Mouse (Mus musculus): ENCODE data around the gene Itk.
A peak's percentile ranks its signal among the peaks of the same experiment; 100 is the strongest.
"Not testable (repeated sequence)": the region's sequence is repeated elsewhere in the genome, so short reads cannot be mapped to it uniquely, and the experiment has no call there.

Itk gene

DNA sequence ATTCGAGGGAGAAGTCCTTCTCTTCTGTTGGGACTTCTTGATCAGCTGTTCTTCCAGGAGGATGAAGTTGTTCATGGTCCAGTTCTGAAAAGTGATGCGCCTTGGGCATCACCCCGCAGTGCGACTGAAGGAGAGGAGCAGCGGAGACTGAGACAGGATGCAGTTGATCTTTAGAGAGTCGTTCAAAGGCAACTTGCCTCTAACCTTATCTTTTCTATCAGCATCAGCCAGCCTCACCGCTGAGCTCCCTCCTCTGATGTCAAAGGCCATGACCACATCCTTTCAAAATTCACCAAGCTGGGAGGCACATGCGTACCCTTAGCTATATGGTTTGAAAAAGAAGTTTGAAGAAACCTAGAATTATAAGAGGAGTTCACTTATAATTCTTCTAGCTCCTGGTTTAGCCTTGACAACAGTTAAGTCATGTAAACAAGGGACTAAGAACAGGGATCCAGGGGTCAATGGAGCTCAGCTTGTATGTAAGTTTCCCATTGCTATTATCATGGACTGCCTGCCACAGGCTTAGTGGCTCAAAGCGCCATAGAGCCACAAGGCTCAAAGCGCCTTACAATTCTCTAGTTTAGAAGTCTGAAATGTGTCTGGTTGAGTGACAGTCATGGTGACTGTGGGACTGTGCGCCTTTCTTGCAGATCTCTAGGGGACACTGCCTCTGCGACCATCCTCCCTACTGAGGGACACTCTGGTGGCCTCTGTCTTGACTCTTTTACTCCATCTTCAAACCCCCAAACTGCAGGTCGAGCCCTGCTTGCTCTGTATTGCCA is at the start of gene Itk:
Gene Itk, minus strand, starts transcription at position 180 of the 782 bp plus-strand sequence.
- peak; percentile 94 for DNase-seq (ENCODE audit: low read depth)

DNA sequence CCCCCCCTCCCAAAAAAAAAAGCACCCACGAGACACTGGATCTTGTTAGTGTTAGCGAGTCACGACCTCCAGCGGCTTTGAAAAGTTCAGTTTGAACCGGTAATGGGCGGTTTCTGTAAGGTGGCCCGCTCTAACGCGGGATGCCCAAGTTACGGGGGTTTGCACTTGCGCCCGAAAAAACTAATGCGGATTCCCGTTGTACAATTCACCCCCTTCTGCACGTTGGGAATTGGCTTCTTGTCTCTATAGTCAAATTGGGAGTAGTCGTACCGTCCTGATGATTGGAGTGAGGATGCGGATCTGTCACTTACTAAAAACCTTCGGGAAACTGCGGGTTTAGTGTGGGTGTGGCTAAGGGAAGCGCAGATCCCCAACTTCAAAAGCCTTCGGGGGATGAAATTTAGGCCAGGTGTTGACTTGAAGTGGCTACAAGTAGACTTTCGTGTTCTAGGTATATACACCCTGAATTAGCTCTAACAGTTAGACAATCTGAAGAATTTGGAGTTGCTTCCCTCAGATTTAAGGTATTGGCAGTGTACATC is 48.2 kb upstream of the Itk start:
- peak; percentile 78 for DNase-seq (ENCODE audit: low read depth)

DNA sequence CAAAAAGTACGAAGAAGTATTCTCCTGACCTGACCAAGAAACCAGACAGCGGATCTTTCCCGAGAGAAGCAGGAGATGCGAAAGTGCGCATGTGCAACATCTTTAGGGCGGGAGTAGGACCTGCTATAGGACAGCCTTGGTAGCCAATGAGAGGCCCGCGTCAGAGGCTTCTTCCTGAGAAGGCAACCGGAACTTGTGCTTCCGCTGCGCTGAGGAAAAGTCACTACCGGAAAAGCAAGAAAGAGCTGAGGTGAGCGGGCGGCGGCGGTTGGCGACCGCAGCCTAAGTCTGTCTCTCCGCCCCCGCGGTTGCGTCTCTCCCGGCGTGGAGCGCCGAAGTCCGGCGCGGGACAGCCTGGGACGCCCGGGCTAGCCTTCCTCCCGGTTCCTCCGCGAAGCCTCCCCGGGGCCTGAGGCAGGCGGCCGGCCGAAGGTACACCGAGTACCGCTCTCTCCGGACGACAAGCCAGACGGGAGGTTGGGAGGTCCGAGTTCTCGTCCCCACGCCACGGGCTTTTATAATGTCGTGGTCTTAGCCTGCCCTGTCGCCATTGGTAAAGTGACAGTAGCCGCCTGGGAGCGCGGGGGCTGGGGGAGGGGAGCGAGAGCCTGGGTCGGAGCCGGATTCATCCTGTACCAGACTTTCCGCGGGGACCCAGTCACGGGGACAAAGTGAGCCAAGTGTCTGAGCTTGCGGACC is 47.6 kb upstream of the Itk start, which contains the start of gene Med7:
Gene Med7, plus strand, starts transcription at position 166 of the 699 bp plus-strand sequence.
- peak; percentile 96 for DNase-seq (ENCODE audit: low read depth)

DNA sequence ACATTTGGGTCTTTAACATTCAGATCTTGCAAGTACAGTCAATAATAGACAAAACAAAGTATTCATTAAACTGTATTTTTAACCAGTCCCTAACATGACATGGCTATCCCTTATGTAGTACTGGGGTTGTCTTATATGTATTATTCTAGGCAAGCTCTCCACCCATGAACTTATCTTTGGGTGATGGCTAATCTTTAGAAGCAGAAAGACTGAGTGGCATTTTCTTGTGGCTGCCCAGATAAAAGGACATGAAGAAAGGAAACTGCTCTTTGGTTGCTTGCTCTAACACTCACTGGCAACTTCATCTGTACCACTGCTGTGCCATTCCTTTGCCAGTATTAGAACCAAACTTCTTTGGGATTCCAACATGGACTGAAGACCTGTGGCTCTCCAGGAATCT is 46.0 kb upstream of the Itk start:
- DNase-seq (ENCODE audit: low read depth): no peak

DNA sequence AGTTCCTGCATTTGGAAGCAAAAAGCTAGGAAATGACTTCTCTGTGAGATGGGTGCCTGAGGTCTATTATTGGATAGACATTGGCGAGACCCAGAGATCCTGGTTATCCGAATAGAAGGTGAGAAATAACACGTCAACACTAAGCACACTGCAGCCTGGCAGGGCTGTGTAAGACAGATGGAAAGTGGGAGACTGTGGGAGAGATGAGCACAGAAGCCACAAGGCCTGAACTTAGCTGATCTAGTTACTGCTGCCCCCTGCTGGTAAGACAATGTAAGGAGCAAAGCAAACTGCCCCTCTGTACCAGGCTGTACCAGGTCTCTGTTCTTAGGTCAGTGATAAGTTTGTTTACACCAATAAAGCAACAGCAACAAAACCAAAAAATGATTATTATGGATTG is 41.8 kb upstream of the Itk start:
- peak; percentile 92 for DNase-seq (ENCODE audit: low read depth)

DNA sequence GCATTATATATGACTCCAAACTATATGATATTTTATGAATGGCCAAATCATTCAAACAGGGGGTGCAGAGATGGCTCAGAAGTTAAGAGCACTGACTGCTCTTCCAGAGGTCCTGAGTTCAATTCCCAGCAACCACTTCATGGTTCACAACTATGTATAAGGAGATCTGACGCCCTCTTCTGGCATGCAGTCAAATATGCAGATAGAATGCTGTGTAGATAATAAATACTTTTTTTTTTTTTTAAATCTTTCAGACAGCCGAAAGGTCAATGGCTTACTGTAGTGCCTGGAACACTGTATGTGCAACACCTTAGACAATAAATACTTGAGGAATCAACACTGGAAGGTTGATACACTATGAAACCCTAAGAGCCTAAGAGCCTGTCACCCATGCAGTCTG is 40.8 kb upstream of the Itk start:
- DNase-seq (ENCODE audit: low read depth): no peak

DNA sequence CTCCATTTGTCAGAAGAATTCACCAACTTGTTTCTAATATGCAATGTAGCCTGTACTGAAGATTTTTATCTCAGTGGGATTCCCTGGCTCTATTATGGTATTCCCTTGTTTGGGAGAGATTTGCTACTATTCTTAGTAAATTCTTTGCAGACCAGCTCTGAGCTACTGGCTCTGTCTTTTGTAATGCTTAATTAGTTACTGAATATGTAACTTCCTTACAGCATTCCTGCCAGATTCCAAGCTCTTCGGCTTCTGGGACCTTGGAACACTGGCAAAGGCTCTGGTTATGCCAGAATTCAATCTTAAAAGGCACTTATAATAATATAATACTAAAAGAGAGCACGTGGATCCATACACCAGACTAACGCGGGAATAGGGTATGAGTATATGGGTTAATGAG is 38.8 kb upstream of the Itk start:
- not testable (repeated sequence) for DNase-seq (ENCODE audit: low read depth)

DNA sequence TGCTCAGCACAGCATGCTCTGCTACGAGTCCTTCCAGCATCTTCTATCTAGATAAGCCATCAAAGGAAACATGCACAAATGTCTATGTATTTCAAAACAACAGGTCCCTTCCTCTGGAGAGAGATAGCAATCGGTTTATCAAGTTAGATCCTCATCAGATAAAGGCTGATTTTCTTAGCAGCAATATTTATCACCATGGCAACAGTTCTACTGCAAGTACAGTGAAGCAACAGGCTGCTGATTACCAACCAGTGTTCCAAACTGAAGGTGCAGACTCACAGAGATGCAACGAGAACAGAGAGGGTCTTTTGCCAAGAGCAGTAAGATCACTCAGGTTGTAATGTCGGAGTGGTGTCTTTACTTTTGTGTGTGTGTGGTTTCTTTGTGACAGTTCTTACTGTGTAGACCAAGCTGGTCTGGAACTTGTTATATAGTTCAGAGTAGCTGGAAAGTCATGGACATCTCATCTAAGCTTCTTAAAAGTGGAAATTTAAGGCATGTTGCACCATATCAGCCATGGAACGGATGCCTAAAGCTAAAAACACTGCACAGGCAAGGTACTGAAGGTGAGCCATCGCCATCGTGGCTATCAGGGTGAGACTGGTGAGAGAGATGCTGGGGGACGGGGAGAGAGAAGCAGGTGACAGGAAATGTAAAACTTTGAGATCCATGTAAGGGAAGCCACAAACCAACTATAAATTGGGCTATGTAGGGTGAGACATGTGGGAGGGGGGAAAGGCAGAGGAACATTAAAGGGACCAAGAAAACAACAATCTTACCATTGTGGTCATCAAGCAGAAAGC is 32.0 kb upstream of the Itk start:
- peak; percentile 82 for DNase-seq (ENCODE audit: low read depth)

DNA sequence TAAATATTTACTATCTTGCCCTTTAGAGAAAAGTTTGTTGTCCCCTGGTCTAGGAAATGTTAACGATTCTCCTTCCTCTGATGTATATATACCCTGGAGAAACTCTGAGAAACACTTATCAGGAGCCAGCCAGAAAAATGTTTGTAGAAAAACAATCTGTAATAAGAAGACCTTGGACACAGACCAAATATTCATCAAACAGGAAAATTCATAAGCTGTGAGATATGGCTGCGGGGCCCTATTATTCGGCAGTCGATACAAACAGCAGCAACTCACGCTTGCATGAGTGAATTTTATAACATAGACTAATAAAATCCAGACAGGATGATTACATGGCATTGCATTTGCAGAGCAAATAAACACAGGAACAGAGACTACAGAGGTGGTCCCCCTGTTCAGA is 29.5 kb upstream of the Itk start:
- DNase-seq (ENCODE audit: low read depth): no peak

DNA sequence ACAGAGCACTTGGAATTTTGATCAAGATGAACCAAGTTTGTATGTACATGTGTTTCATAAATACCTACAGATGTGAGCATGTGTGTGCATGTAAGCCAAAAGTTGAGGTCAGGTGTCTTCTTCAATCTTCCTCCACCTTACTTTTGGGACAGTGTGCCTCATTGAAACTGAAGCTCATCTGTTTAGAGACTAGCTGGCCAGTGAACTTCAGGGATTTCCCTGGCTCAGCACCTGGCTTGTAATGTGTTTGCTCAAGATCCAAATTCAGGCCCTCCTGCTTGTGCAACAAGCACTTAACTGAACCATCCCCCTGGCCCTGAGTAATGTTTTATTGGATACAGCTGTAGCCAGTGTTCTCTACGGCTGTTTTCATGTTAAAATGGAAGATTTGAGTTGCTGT is 29.1 kb upstream of the Itk start:
- DNase-seq (ENCODE audit: low read depth): no peak

DNA sequence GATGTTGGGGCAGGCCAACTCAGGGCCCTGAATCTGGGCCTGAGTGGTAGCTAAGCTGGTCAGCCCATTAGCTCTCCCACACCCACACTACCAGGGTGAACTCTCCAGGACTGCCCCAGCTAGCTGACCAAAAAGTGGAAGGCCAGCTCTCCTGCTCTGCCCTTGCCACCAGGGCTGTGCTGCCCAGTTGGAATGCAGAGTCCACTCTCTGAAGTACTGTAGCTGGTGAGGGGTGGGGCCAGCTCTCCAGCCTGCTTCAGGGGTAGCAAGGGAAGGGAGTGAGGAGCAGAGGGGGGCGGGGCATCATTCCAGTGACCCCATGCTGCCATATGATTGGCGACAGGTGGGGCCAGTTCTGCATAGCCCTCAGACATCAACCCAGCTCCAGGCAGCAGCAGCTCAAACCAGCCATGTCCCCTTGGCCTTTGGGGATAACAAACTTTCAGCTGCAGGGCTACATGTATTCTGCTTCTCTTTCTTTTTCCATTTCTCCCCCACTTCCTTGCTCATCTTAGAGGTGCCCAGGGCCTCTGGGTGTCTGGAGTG is 20.8 kb upstream of the Itk start:
- no peak for DNase-seq (ENCODE audit: low read depth)

DNA sequence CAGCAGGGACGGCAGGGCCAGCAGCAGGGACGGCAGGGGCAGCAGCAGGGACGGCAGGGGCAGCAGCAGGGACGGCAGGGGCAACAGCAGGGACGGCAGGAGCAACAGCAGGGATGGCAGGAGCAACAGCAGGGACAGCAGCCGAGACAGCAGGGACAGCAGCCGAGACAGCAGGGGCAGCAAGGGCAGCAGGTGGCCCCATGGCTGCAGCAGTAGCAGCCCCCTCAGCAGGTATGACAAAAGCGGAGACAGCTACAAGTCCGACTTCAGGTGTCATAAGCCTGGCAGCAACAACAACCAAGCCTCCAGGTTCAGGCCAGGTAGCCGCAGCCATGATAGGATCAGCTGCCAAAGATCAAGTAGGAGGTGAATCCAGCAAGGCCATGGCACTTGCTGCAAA is 17.4 kb upstream of the Itk start:
- DNase-seq (ENCODE audit: low read depth): no peak

DNA sequence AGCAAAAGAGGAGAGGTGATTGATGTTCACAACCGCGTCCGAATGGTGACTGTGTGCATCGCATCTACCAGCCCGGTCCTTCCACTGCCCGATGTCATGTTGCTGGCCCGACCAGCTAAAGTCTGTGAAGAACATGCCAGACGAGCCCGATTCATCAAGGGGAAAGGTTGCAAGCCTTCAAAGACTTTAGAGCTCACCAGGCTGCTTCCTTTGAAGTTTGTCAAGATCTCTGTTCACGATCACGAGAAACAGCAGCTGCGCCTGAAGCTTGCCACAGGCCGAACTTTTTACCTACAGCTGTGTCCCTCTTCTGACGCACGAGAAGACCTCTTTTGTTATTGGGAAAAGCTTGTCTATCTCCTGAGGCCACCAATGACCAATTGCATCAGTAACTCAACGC is 15.7 kb upstream of the Itk start:
- peak; percentile 81 for DNase-seq (ENCODE audit: low read depth)

DNA sequence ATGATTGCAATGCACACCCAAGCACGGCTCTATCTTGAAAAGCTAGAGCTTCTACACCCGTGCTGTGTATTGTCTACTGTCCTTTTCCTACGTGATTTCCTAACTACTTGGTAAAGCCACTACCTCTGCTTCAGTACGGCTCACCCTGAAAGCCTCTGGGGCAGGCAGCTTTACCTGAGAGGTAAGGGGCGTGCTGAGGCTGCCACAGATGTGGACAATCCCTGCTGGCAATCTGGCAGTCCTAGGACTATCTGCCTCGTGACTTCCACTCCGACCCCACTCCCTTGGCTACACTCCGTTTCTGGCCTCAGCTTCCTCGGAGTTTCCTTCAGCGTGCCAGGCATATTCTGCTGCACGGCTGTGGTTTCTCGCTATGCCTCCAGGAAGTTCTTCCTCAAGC is 12.2 kb upstream of the Itk start:
- no peak for DNase-seq (ENCODE audit: low read depth)

DNA sequence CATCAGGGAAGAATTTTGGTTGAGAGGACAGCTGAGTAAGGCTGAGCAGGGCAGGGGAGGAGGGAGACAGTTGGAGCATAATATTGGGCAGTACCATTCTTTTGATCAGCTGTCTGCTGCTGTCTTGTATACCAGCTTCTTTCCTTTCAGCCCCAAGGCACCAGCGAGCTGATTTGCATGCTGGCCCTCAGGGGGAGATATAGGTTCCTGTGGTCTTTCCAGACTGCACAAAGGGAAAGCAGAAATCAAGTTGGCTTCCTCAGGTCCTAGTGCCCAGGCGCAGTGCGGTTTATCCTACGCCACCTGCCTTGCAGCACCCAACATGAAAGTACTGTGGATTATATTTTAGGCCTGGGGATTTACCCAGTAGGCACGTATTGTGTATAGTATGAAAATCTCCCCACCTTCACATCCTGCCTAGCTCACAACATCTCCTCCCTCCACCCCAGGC is 9.6 kb upstream of the Itk start:
- peak; percentile 90 for DNase-seq (ENCODE audit: low read depth)

DNA sequence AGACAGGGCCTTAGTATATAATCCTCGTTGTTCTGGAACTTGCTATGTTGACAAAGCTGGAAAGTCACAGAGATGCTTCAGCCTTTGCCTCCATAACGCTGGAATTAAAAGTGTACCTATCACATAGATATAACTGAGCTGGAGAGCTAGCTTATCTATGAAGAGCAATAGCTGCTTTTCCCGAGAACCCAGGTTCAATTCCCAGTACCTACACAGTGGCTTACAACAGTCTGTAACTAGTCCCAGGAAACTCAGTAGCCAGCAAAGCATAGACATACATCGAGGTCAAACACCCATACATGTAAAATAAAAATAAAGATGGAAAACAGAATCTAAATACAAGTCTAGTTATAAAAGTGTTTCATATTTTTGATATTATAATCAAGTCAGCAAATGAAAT is 9.2 kb upstream of the Itk start:
- no peak for DNase-seq (ENCODE audit: low read depth)

DNA sequence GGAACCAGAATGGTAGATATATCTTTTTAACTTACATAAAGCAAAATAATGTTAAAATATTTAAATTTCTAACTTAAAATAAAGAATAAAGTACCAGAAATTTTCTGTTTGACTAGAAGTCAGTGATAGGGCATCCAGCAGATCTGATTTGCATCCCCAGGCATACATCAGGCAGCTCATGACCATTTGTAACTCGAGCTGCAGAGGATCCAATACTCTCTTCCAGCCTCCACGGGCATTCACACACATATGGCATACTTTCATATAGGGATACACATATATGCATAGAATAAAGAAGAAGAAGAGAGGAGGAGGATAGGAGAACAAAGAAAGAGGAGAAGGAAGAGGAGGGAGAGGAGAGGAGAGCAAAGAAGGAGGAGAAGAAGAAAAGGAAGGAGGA is 8.6 kb upstream of the Itk start:
- no peak for DNase-seq (ENCODE audit: low read depth)

DNA sequence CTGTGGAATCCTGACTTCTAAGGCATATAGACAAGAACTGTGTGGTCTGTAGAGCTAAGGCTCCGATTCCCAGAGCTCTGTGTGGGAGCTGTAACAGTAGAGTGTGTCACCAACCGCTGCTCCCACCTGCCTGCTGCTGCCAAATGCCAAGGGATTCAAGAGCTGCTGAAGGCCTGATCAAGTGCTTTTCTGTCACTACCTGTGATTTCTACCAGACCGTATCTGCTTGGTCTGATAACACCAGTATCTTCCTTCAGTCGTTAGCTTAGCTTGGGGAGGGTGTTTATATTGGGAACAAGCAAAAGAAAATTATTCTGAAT is 7.5 kb upstream of the Itk start:
- DNase-seq (ENCODE audit: low read depth): no peak

DNA sequence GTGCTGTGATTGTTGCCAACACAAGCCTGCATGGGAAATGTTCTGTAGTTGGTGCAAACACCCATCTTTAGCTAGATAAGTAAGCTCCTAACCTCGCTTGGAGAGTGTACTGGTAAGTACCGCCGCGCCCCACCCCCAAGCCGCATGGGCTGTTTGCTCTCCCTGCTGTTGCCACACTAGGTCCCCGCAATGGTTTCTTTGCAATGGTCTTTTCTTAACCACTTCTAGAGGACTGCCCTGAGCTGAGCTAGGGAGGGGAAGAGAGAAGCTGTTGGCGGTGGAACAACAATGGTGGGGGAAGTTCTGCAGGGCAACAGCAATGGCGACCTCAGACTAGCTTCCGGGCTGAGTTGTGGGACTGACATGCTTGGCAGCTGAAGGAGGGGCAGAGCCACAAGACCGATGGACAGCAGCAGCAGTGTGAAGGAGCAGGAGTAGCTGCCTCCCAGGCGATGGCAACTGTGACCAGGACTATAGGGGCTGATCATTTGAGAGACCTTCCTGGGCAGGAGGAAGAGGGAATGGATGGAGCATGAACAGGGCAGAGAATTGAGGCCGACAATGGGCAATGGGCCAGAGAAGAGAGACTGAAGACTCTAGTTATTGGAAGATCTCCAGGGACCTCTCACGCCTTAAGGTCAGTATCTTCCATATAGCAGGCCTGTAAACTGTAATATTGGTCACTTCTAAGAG is 7.0 kb upstream of the Itk start, which contains the start of gene Fam71b:
Gene Fam71b, plus strand, starts transcription at position 393 of the 693 bp plus-strand sequence.
- peak; percentile 66 for DNase-seq (ENCODE audit: low read depth)

DNA sequence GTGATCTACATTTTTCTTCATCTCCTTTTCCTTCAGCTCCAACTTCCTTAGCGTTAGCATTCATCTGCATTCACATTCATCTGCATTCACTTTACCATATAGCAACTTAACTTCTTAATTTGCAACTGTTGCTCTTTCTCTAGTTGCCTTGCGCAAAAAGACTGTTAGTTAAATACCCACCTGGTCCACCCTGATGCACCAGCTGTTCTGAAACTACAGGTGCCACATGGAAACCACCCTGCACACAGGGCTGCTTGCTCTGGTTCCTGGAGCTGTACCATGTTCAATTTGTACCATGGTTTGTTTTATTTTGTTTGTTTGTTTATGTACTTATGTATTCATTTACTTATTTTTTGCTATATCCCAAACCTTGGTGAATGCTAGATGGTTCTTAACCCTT is 6.4 kb upstream of the Itk start:
- DNase-seq (ENCODE audit: low read depth): peak; percentile 50

DNA sequence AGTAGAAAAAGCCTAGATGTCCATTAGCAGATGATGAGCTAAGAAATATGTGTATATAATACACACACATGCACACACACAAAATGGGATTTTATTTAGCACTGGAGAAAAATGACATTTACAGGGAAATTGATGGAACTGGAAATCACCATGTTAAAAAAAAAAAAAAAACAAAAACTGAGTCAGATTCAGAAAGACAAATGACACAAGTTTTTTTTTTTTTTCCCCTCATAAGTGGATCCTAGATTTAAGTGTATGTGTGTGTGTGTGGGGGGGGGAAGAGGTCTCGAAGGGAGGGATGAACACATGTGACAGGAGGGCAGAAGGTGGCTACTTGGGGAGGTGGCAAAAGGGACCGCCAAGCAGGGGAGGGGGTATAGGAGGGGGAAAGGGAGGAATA is 5.8 kb upstream of the Itk start:
- no peak for DNase-seq (ENCODE audit: low read depth)

DNA sequence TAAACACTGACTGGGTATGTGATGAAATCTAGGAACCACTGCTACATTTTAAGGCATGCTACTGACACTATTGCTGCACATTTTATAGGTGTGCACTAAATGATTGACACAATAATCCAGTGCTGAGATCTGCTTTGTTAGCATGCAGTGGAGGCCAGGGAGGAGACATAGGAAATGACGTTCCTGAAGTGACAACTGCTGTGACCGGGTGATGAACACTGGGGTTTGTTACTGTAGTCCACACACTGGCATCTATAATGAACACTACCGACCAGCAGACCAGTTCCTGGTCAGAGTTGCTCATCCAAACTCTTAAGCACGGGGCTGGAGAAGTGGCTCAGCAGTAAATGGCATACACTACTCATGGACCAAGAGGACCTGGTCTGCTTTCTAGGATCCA is 4.1 kb upstream of the Itk start:
- peak; percentile 55 for DNase-seq (ENCODE audit: low read depth)

Data from naive thymus-derived CD4-positive, alpha-beta T cell, adult 2 months (primary cell).